Mouse (Mus musculus) 3T3-L1 (cell line): ENCODE results near the gene Gm44503.

ENCODE experiments used
- DNase-seq: peaks from one replicate; pipeline ENCODE4 v3.0.0-alpha.2; 2015; ENCODE audit warnings: low read depth, low spot score

Gene Gm44503

DNA sequence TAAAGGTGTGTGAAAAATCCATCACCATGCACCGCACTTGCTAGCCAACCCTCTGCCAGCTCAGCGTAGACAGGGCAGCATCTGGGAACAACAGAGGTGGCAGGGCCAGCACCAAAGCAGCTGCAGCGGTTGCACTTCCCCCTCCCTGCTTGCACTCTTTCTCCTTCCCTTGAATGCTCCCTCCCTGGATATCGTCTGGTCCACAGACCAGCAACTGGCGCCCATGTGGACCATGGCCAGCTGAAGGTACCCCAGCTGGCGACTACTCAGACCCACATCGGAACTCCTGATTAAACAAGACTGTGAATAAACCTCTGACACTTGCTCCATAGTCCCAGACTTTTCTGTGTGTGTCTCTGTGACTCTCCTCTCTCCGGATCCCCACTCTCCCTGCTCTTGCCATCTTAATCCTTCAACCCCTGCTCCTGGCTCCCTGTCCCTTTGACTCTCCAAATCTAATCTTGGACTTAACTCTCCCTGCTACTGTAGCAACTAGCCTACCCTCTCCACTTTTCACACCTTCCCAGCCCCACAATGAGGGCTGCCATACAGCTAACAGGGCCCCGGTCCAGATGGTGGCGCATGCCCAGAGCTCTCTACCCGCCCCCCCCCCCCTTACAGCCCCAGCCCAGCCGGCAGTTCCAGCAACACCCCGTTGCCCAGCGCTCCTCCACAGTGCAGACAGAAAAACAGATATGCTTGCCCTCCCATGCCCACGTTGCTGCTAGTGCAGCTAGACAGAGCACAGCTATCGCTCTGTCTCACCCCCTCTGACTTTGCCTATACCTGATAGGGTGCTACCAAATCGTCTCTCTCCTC is 67.4 kb downstream of the Gm44503 start:
- no peak for DNase-seq

- DNase-seq, result no peak
These were observed 71.8 kb downstream of the Gm44503 start for GRCm38 (mm10) chr9:73030443-73030842.

DNA sequence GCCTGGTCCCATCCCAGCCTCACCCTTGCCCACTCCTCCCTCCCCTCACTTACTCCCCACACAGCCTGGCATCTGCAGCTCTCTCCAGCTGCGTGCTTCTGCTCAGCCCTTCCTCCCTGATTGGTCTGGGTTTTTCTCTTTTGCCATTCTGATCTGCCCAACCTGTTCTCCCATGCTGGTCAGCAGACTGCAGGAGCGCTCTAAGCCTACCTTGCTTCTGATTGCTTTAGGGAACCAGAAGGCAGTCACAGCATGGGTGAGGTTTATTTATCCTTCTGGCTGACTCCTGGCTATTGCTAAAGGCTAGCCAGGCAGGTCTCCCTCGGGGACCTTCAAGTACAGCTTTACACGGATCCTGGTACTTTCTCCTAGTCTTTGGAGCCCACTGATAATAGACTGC is 72.8 kb downstream of the Gm44503 start:
- no peak for DNase-seq

DNA sequence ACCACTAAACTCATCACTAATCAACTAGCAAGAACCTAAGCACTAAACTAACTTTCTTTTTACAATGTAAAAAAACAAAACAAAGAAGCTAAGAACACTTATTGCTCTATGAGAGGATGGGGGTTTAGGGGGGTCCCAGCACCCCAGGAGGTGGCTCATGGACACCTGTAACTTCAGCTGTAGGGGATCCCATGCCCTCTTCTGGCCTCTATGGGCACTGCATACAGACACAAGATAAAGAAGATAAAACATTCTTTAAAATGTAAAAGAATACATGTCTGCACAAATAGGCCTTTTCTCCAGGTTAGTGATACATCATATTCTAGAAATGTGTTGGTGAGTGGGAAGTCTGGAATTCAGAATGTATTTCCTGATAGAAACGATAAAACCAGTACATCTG is 74.8 kb downstream of the Gm44503 start:
- no peak for DNase-seq

DNA sequence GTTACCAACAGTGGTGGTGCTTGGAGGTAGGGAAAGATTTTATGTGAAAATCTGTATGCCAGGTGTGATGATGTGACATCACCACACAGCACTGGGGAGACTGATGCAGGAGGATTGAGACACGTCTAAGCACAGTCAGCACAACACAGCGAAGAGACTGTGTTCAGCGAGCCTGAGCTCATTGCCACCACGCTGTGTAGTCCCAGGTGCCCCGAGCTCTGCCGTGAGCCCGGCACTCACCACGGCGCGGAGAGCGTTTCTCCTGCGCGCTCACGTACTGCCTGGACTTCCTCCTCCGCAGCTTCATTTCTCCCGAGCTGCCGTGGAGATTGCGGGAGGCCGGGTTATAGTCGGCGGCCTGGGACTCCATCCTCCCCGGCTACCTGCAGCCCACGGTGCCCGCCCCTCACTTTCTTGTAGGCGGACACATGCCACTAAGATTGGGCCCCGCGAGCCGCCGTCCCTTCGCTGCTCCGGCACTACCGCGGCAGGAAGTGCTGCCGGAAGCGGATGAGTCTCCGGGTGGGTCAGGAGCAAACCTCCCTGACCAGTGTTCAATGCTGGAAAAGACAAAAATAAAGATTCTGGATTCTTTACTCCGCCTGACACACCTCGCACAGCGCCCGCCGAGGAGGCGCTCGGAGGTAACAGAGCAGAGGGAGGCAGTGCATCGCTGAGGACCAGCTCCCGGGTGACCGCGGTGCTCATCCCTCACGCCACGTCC is 80.7 kb downstream of the Gm44503 start:
- DNase-seq, result peak; percentile 81

GRCm38 (mm10) chr9:73040080-73040479 is 81.4 kb downstream of the Gm44503 start, which contains the start of gene Pigb:
Gene Pigb (minus strand): TSS chr9:73040378.
- peak; percentile 15 for DNase-seq

DNA sequence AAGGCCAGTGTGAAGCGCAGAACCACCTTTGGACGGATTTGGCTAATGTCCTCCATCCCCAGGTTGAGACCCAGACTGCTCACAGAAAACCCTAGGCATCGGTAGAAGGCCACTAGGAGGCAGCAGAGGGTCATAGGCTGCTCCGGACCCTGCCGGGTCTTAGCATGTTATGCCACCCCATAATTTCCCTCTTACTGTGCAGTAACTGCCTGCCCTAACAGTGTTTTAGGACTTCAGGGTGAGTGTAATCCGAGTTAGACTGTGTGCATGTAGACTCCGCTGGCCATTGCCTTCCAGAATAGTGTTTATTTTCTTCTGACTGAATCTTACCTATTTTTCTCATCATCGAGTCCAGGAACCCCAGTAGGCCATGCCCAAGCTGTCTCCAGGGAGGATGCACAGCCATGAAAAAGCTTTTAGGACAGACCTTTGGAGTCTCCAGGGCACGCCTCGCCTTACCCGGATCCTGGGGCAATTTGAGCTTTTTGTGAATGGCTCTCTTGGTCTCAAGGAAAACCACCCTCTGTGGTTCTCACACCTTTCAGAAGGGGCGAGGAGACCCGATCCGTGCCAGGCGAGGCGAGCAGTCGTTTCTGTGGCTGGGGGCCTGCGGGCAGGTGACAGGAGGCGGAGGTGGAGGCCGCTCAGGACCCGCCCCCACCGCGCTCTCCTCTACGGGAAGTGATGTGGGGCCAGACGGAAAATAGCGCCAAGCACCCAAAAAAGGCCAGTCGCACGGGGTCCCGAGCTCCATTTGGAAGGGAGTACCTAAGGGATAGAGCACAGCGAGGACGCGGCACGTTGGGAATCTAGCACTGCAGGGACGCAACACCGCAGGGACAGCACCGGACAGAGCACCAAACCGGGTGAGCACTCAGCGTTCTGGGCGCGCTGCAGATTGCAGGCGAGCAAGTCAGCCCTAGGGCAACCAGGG is 85.8 kb downstream of the Gm44503 start, which contains the start of gene Rab27a:
Gene Rab27a (plus strand): TSS at position 709 of the 934 bp plus-strand sequence.
- peak; percentile 86 for DNase-seq

GRCm38 (mm10) chr9:73045204-73045603 is 86.6 kb downstream of the Gm44503 start:
- DNase-seq, result no peak

DNA sequence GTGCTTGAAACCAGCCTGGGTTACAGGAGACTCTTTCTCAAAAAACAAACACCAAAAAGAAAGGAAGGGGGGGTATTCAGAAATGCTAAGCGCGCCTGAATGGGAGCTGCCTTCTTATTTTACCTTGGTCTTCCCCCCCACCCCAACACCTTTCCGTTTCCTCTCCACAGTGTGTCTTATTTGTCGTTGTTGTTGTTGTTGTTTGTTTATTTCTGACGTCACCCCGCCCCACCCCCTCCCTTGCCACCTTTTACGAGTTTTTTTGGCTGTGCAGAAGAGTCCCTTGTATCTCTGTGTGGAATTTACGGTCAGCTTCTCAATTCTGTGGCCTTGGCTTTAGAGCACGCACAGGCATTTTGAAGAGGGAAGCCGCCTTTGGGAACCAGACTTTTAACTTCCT is 87.1 kb downstream of the Gm44503 start:
- no peak for DNase-seq

- no peak for DNase-seq
These were observed 89.3 kb downstream of the Gm44503 start for GRCm38 (mm10) chr9:73047906-73048305.

GRCm38 (mm10) chr9:73048927-73049326 is 90.3 kb downstream of the Gm44503 start:
- DNase-seq, result no peak

DNA sequence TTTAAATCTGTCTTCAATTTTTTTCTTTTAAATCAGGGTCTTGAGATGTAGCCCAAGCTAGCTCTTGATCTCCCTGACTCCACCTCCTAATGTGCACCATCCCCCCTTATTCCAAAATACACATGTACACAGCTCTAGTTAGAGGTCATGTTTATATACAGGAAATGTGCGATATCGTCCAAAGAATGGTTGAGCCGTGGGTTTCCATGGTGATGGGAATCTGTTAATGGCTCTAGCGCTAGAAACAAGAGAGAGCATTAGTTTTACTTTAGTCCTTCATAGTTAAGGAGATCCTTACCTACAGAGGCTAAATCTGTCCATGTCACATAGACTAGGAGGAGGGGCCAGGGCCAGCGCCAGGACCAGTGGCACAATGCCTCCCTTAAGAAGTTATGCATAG is 91.2 kb downstream of the Gm44503 start:
- no peak for DNase-seq

DNA sequence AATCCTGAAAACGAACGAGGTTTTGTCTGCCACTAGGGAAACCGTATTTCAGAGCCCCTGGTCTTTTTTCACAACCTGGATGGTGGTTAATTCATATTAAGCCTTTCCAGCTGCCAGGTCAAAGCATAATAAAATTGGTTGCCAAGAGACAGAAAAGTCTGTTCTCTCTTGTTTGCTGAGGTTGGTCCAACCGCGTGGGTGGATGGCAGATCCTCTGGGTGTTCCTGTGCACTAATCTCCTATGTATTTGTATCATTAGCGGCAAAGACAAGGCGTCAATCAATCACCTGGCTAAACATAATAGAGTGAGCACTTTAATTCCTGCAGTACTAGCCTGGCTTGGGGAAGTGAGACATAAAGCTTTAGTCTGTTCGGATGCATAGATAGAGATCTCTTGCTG is 92.0 kb downstream of the Gm44503 start:
- no peak for DNase-seq

DNA sequence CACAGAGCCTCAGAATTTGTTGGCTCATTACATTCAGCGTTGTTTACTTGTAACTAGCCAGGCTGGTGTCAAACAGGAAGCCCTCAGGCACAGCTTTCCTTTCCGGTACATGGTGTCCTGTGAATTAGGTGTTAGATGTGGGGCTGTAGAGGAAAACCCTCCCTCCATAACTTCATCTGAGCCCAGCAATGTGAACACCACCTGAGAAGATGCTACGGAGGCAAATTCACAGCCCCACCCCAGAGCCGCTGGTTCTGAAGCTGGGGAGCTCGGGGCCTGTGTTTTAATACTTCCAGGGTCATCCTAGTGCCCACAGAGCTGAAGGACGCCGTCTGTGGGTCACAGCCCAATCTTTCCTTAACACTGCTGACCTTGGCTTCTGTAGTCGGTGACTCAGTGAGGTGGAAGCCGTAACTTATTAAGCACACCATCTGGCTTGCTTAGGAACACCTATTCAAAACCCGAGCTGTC is 96.8 kb downstream of the Gm44503 start:
- DNase-seq, result no peak

DNA sequence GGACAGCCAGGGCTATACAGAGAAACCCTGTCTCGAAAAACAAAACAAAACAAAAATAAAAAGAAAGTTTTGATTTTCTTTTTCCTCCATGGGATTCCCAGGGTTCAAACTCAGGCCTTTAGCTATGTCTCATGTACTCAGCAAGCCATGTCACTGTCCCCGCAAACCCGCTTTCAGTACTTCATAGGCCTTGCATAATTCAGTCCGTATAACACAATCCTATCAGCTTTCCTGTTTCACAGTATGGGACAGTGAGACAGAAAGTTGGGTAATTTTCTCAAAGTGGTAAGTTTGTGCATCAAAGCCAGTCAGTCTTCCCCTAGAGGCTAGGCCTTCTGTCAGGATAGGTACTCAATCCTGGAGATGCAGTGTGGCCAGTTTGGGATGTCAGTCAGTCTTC is 100.6 kb downstream of the Gm44503 start:
- DNase-seq, result no peak

DNA sequence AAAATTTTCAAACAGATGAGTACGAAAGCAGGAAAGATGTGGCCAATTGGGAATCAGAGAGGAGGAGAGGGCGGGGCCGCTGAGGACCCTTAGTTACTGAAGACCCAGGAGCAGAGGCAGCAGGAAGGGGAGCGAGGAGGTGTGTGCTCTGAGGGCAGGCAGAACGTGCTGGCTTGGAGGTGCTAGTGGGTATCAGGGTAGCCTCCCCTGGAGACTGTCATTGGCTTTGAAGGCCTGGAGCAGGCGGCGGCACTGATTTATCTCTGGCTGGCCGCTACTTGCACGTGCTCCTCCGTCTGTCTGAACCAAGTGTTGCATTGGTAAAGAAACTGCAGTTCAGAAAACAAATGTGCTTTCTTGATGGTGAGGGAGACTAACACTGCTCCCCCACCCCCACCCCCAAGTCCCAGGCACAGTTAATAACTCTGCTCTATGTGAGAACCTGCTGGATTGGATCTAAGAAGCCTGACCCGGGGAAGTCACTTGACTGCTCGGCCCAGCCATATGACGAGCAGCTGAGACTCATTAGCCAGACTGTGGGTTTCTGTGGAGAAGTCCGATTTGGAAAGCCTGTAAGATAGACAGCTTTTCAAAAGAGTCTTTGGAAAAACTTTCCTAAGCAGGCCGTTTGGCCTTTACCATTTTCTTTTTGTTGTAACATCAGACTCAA is 105.1 kb downstream of the Gm44503 start:
- DNase-seq, result no peak
